8 mouse cellular contexts compared by ENCODE assay signal in genomic region chr11:83851273-83852015, GRCm38 (mm10). TPM values are rescaled to one million over a fixed set of nuclear protein-coding genes. Genes with fewer than 3 reads are reported as not detected.
A peak's percentile ranks its signal among the peaks of the same experiment; 100 is the strongest.
DNase-seq lines count a peak whose midpoint lies in the region; ATAC-seq and TF ChIP-seq lines count a peak whose summit lies in the region.

No protein-coding gene starts in this region.

- H3K36me3 ChIP-seq in embryonic facial prominence, embryonic 14.5 days (ENCODE audit: control insufficient read depth, insufficient read depth, low read length): no peaks in the 10 kb centered on the region
- no peaks in the 10 kb centered on the region for H3K36me3 ChIP-seq in limb, embryonic 12.5 days
- H3K36me3 ChIP-seq in neural tube, embryonic 15.5 days: no peaks in the 10 kb centered on the region

- no peaks in the 10 kb centered on the region for H3K4me1 ChIP-seq in lung, adult 2 months (ENCODE audit: control insufficient read depth, insufficient read depth, low read length)
- H3K4me1 ChIP-seq in embryonic facial prominence, embryonic 14.5 days (ENCODE audit: control insufficient read depth, insufficient read depth, low read length): peaks cover 6% of the 10 kb centered on the region; the same call in 1 of the 2 replicates
- peaks cover 36% of the 10 kb centered on the region for H3K4me1 ChIP-seq in limb, embryonic 12.5 days (replicated peaks)
- H3K4me1 ChIP-seq in neural tube, embryonic 15.5 days: peaks cover 36% of the 10 kb centered on the region

- no peak overlapping the region for H3K27ac ChIP-seq in embryonic facial prominence, embryonic 14.5 days (replicated peaks; ENCODE audit: low read depth, low read length)
- no peak overlapping the region for H3K27ac ChIP-seq in limb, embryonic 12.5 days
- H3K27ac ChIP-seq in neural tube, embryonic 15.5 days (replicated peaks): no peak overlapping the region

- TF ChIP-seq CTCF in lung, adult 2 months (IDR thresholded peaks at IDR 0.05; ENCODE audit: insufficient read depth, low read length): no peak

- peaks cover 83% of the 10 kb centered on the region for H3K27me3 ChIP-seq in embryonic facial prominence, embryonic 14.5 days (replicated peaks; ENCODE audit: control insufficient read depth, insufficient read depth, low read length)
- H3K27me3 ChIP-seq in limb, embryonic 12.5 days: peaks cover 80% of the 10 kb centered on the region
- peaks cover 74% of the 10 kb centered on the region for H3K27me3 ChIP-seq in neural tube, embryonic 15.5 days (replicated peaks)

- WGBS in lung, adult 2 months: 3% methylated on average over 36 of the region's 36 CpGs
- WGBS in embryonic facial prominence, embryonic 14.5 days: under 1% methylated on average over 33 of the region's 36 CpGs
- WGBS in limb, embryonic 12.5 days: under 1% methylated on average over 36 of the region's 36 CpGs
- WGBS in neural tube, embryonic 15.5 days: 1% methylated on average over 36 of the region's 36 CpGs

- peak overlapping the region; percentile 68 for H3K4me3 ChIP-seq in lung, adult 2 months (replicated peaks; ENCODE audit: extremely low read depth, low read depth, low read length)
- H3K4me3 ChIP-seq in embryonic facial prominence, embryonic 14.5 days (ENCODE audit: low read depth, low read length): peak overlapping the region; percentile 12
- H3K4me3 ChIP-seq in limb, embryonic 12.5 days (replicated peaks): peak overlapping the region; percentile 23
- no peak overlapping the region for H3K4me3 ChIP-seq in neural tube, embryonic 15.5 days (replicated peaks)

- no peak for ATAC-seq in embryonic facial prominence, embryonic 14.5 days (ENCODE audit: low read depth)
- no peak for ATAC-seq in limb, embryonic 12.5 days (ENCODE audit: insufficient number of reproducible peaks, insufficient read depth, low FRiP score, low TSS enrichment, low read depth)
- no peak for ATAC-seq in neural tube, embryonic 15.5 days (ENCODE audit: low FRiP score)

- no peak overlapping the region for H3K9ac ChIP-seq in embryonic facial prominence, embryonic 14.5 days (ENCODE audit: low read depth, low read length)
- H3K9ac ChIP-seq in limb, embryonic 12.5 days (replicated peaks): no peak overlapping the region
- no peak overlapping the region for H3K9ac ChIP-seq in neural tube, embryonic 15.5 days (replicated peaks)

- TF ChIP-seq POLR2A in lung, adult 2 months (IDR thresholded peaks at IDR 0.05; ENCODE audit: borderline replicate concordance, extremely low read depth, low read depth, low read length): no peak

- H3K4me2 ChIP-seq in embryonic facial prominence, embryonic 14.5 days (ENCODE audit: low read depth, low read length): peak overlapping the region; percentile 5; the same call in 1 of the 2 replicates
- H3K4me2 ChIP-seq in limb, embryonic 12.5 days: peak overlapping the region; percentile 33
- H3K4me2 ChIP-seq in neural tube, embryonic 15.5 days: peak overlapping the region; percentile 19; the same call in 1 of the 2 replicates

- H3K9me3 ChIP-seq in embryonic facial prominence, embryonic 14.5 days (ENCODE audit: control insufficient read depth, low read length): no peaks in the 10 kb centered on the region
- H3K9me3 ChIP-seq in limb, embryonic 12.5 days: no peaks in the 10 kb centered on the region
- no peaks in the 10 kb centered on the region for H3K9me3 ChIP-seq in neural tube, embryonic 15.5 days (replicated peaks)

- DNase-seq in lung, adult 2 months: peak; percentile 67
- no peak for DNase-seq in lung, postnatal 14 days
- DNase-seq in embryonic facial prominence, embryonic 14.5 days (ENCODE audit: low spot score): no peak
- DNase-seq in gastrocnemius, postnatal 25 days: no peak
- no peak for DNase-seq in spleen, postnatal 4 days (ENCODE audit: low spot score in 2 of 2)
- no peak for DNase-seq in cerebellum, adult 9-10 months

RNA-seq across cellular contexts. Expression of gene Hnf1b, which starts 1.6 kb away (rescaled TPM):
- 15.2 and 16.3 TPM in 2 replicates for polyA plus RNA-seq in lung, adult 2 months (2012; rRNA removed)
- polyA plus RNA-seq in embryonic facial prominence, embryonic 14.5 days (2014; fragmentation: Nextera tagmentation; extraction: Ambion mirVana): 0.09 TPM in 1 of 2 replicates, not detected in the other
- not detected in 2 replicates for polyA plus RNA-seq in limb, embryonic 12.5 days (2016; fragmentation: Nextera tagmentation; extraction: Ambion mirVana)
- 0.77 and 1.2 TPM in 2 replicates for polyA plus RNA-seq in neural tube, embryonic 15.5 days (2015; fragmentation: Nextera tagmentation; extraction: Ambion mirVana)
- total RNA-seq in gastrocnemius, postnatal 25 days (2021): not detected
